Mouse (Mus musculus): ENCODE data around the gene Ildr2. TPM values are rescaled to one million over a fixed set of nuclear protein-coding genes. Genes with fewer than 3 reads are reported as not detected.

Ildr2 gene
- total and polyA plus RNA-seq, 3 experiments: not detected

DNA sequence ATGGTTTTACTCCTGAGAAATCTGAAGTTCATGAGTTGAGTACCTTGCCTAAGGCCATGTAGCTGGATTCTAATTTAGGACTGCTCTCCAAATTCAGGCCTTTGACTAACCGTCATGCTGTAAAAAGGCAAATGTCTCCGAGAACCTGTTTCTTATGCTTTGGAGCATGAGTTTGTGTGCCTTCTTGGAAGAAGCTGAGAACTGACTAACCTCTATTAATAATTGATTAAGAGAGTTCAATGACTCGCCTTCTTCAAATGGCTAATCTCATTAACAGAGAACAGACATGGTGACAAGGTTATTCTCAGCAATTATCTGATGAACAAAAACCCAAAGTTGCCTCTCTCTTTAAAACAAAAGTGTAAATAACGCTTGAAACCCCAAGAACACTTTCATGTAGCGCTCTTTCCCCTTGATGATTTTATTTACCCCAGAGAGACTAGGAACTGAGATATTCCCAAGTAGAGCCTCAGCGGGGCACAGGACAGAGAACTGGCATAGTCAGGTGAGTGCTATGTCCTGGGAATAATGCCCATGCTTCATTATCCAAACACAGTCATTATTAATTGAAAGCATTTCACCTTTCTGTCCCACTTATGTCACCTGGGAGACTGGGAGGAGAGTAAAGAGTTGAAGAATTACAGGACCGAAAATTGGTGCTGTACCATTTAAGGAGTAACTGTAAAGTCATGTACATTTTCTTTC is 12.2 kb downstream of the Ildr2 start:
- H3K9ac ChIP-seq (ENCODE audit: insufficient read depth, low read depth): no peak overlapping the region
- no peak overlapping the region for H3K27ac ChIP-seq (ENCODE audit: insufficient read depth, low read depth)
- H3K79me2 ChIP-seq (replicated peaks; ENCODE audit: control insufficient read depth, extremely low read depth, insufficient read depth, poor library complexity, severe bottlenecking): no peaks in the 10 kb centered on the region
- TF ChIP-seq TCF12 (IDR thresholded peaks at IDR 0.05; ENCODE audit: low read depth, low read length) (no peak), ZMIZ1 (IDR thresholded peaks at IDR 0.05; ENCODE audit: low read depth, low read length) (no peak), ZKSCAN1 (IDR thresholded peaks at IDR 0.05; ENCODE audit: borderline replicate concordance, low read depth, low read length) (no peak)
- dilution Hi-C loops (cut with MboI; ENCODE audit: extremely low pct_ligation_motif_present, extremely low pct_unique_long_range_greater_than_20kb, low sequenced_read_pairs) (no loop called here), in situ Hi-C loops (cut with MboI; ENCODE audit: low pct_ligation_motif_present, low pct_unique_long_range_greater_than_20kb, low sequenced_read_pairs) (no loop called here)
- H3K4me2 ChIP-seq (ENCODE audit: insufficient read depth, low read depth, poor library complexity, severe bottlenecking): no peak overlapping the region
- H3K4me3 ChIP-seq (replicated peaks in 1 of 3; ENCODE audit: low read depth in 2 of 3, low read length in 2 of 3, poor library complexity in 1 of 3): no peak overlapping the region
- H3K27me3 ChIP-seq (replicated peaks): peaks cover 9% of the 10 kb centered on the region
- no peaks in the 10 kb centered on the region for H3K4me1 ChIP-seq (ENCODE audit: control insufficient read depth in 1 of 2, insufficient read depth in 2 of 2)
- H3K36me3 ChIP-seq (replicated peaks in 1 of 2; ENCODE audit: control insufficient read depth in 1 of 2, insufficient read depth in 1 of 2, low read length in 1 of 2): no peaks in the 10 kb centered on the region
- H3K9me3 ChIP-seq (replicated peaks; ENCODE audit: low read length): no peaks in the 10 kb centered on the region
- DNase-seq (ENCODE audit: extremely low read depth): no peak

DNA sequence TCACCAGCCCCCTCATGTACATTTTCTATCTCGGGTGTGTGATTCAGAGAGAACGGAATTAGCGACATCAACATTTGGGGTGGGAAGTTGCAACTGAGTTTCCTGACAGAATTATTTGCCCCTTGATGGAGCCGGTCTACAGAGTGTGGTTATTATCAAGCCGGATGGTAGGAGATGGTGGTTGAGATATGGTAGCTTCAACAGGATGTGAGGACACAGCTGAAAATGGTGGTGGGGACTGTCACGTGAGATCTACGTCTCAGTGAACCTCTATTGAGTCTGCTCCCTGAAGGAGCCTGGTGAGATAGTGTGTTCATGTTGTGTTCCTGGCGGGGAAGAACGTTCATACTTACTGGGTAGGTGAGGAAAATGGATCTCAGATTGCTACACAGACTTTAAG is 13.0 kb downstream of the Ildr2 start:
- Histone ChIP-seq H3K9me3 (replicated peaks; ENCODE audit: low read length) (no peaks in the 10 kb centered on the region), H3K4me1 (ENCODE audit: control insufficient read depth in 1 of 2, insufficient read depth in 2 of 2) (no peaks in the 10 kb centered on the region), H3K27me3 (replicated peaks) (peaks cover 9% of the 10 kb centered on the region), H3K4me3 (replicated peaks in 1 of 3; ENCODE audit: low read depth in 2 of 3, low read length in 2 of 3, poor library complexity in 1 of 3) (no peak overlapping the region), H3K79me2 (replicated peaks; ENCODE audit: control insufficient read depth, extremely low read depth, insufficient read depth, poor library complexity, severe bottlenecking) (no peaks in the 10 kb centered on the region), H3K9ac (ENCODE audit: insufficient read depth, low read depth) (no peak overlapping the region), H3K36me3 (replicated peaks in 1 of 2; ENCODE audit: control insufficient read depth in 1 of 2, insufficient read depth in 1 of 2, low read length in 1 of 2) (no peaks in the 10 kb centered on the region), H3K4me2 (ENCODE audit: insufficient read depth, low read depth, poor library complexity, severe bottlenecking) (no peak overlapping the region), H3K27ac (ENCODE audit: insufficient read depth, low read depth) (no peak overlapping the region)
- no peak for TF ChIP-seq USF1 (IDR thresholded peaks at IDR 0.05; ENCODE audit: low read depth, low read length)
- no peak for TF ChIP-seq NRF1 (IDR thresholded peaks at IDR 0.05; ENCODE audit: low read depth, low read length)
- no peak for TF ChIP-seq MXI1 (IDR thresholded peaks at IDR 0.05; ENCODE audit: low read depth, low read length)
- no peak for TF ChIP-seq MYC (IDR thresholded peaks at IDR 0.05; ENCODE audit: low read depth, low read length)
- dilution Hi-C loops (cut with MboI; ENCODE audit: extremely low pct_ligation_motif_present, extremely low pct_unique_long_range_greater_than_20kb, low sequenced_read_pairs): no loop called here
- in situ Hi-C loops (cut with MboI; ENCODE audit: low pct_ligation_motif_present, low pct_unique_long_range_greater_than_20kb, low sequenced_read_pairs): no loop called here
- no peak for DNase-seq (ENCODE audit: extremely low read depth)

DNA sequence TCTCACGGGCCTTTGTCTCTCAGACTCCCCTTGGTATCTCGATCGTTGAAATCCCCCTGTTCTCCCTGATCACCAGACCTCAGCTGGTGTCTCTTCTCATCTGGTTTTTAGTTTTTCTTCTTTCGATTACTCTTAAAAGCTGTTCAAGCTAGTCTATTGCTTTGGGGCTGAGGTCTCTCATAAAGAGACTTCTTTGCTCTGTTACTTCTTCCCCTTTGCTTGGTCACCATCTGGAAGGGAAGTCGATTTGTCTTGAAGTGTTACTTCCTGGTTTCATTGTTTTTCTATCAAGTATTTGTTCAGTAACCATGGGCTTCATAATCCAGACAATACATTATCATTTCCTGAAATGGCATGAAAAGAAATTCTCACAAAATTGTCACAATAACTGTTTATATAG is 14.3 kb downstream of the Ildr2 start:
- no peak for TF ChIP-seq HCFC1 (IDR thresholded peaks at IDR 0.05; ENCODE audit: low read depth, low read length)
- TF ChIP-seq MAZ (IDR thresholded peaks at IDR 0.05; ENCODE audit: low read depth, low read length): no peak
- no peak for TF ChIP-seq JUN (IDR thresholded peaks at IDR 0.05; ENCODE audit: insufficient read depth, low read depth, low read length)
- TF ChIP-seq MAFK (IDR thresholded peaks at IDR 0.05; ENCODE audit: insufficient replicate concordance, low read length): no peak
- TF ChIP-seq RCOR1 (conservative IDR thresholded peaks at IDR 0.05; ENCODE audit: low read depth, low read length): no peak
- no peak for TF ChIP-seq POLR2A (IDR thresholded peaks at IDR 0.05; ENCODE audit: low read depth, low read length)
- TF ChIP-seq ZMIZ1 (IDR thresholded peaks at IDR 0.05; ENCODE audit: low read depth, low read length): no peak
- TF ChIP-seq ETS1 (conservative IDR thresholded peaks at IDR 0.05; ENCODE audit: low read depth, low read length): no peak
- no peak for TF ChIP-seq TBP (conservative IDR thresholded peaks at IDR 0.05; ENCODE audit: low read depth, low read length)
- TF ChIP-seq PAX5 (IDR thresholded peaks at IDR 0.05; ENCODE audit: low read length): no peak
- TF ChIP-seq CHD1 (IDR thresholded peaks at IDR 0.05; ENCODE audit: low read depth, low read length): no peak
- no peak for TF ChIP-seq E2F4 (IDR thresholded peaks at IDR 0.05; ENCODE audit: insufficient replicate concordance, low read depth, low read length)
- TF ChIP-seq MXI1 (IDR thresholded peaks at IDR 0.05; ENCODE audit: low read depth, low read length): no peak
- TF ChIP-seq GABPA (IDR thresholded peaks at IDR 0.05; ENCODE audit: insufficient replicate concordance, low read depth, low read length): no peak
- TF ChIP-seq ZNF384 (IDR thresholded peaks at IDR 0.05; ENCODE audit: low read depth, low read length): no peak
- no peak for TF ChIP-seq RAD21 (IDR thresholded peaks at IDR 0.05; ENCODE audit: low read depth, low read length)
- no peak for TF ChIP-seq USF2 (conservative IDR thresholded peaks at IDR 0.05; ENCODE audit: low read depth, low read length)
- dilution Hi-C loops (cut with MboI; ENCODE audit: extremely low pct_ligation_motif_present, extremely low pct_unique_long_range_greater_than_20kb, low sequenced_read_pairs): no loop called here

More for the DNA sequence above, 14.3 kb downstream of the Ildr2 start:
- no peak overlapping the region for H3K9ac ChIP-seq (ENCODE audit: insufficient read depth, low read depth)
- no peak for DNase-seq (ENCODE audit: extremely low read depth)
- H3K27ac ChIP-seq (ENCODE audit: insufficient read depth, low read depth): no peak overlapping the region
- no peaks in the 10 kb centered on the region for H3K9me3 ChIP-seq (replicated peaks; ENCODE audit: low read length)
- H3K36me3 ChIP-seq (replicated peaks in 1 of 2; ENCODE audit: control insufficient read depth in 1 of 2, insufficient read depth in 1 of 2, low read length in 1 of 2): no peaks in the 10 kb centered on the region
- no peaks in the 10 kb centered on the region for H3K4me1 ChIP-seq (ENCODE audit: control insufficient read depth in 1 of 2, insufficient read depth in 2 of 2)
- H3K79me2 ChIP-seq (replicated peaks; ENCODE audit: control insufficient read depth, extremely low read depth, insufficient read depth, poor library complexity, severe bottlenecking): no peaks in the 10 kb centered on the region
- no peak overlapping the region for H3K4me2 ChIP-seq (ENCODE audit: insufficient read depth, low read depth, poor library complexity, severe bottlenecking)
- H3K4me3 ChIP-seq (replicated peaks in 1 of 3; ENCODE audit: low read depth in 2 of 3, low read length in 2 of 3, poor library complexity in 1 of 3): no peak overlapping the region
- H3K27me3 ChIP-seq (replicated peaks): peaks cover 4% of the 10 kb centered on the region
- in situ Hi-C loops (cut with MboI; ENCODE audit: low pct_ligation_motif_present, low pct_unique_long_range_greater_than_20kb, low sequenced_read_pairs): no loop called here

Data from CH12.LX (cell line).